Mouse (Mus musculus) neural tube, postnatal 0 days (tissue): ENCODE results near the gene Gm5798. TPM values are rescaled to one million over a fixed set of nuclear protein-coding genes. Genes with fewer than 3 reads are reported as not detected.

Experiments used
- polyA plus RNA-seq: library from polyadenylated mRNA; unstranded; fragments of >200 nt; fragmentation: Nextera tagmentation; extraction: Ambion mirVana; gene quantifications from 2 replicates; pipeline ENCODE4 v1.2.1, GENCODE M21; 2015

Gm5798 gene
- not detected in 2 replicates for polyA plus RNA-seq

GRCm38 (mm10) chr14:41348309-41348708, at the start of gene Gm5798:
Gene Gm5798, plus strand, starts transcription at chr14:41348609.

DNA sequence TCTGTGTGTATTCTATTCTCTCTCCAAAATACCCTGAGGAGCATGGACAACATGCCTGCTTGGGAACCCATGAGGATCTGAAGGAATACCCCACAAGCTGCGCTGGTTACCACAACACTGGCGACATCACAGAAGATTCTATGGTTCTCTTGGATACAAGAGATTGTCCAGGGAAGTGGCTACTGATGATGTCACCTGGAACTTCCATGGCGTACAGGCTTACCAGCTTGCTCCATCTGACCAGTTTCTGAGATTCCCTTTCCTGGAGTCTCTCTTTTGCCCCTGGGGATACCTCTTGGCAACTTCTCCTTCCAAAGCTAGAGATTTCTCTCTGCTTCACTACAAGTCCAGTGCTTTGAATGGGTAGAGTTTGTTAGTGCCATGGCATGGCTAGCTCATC, 37.9 kb downstream of the Gm5798 start, which contains the start of gene Gm7945:
Gm7945 (minus strand) TSS at position 101 of the 400 bp plus-strand sequence.

Other genes with a start within 250 kb of the Gm5798 start
- 0.10 and 0.27 TPM in 2 replicates for gene Mat1a, start 243.6 kb upstream of the Gm5798 start, polyA plus RNA-seq
- not detected in 2 replicates for gene Sftpa1, start 216.8 kb upstream of the Gm5798 start, polyA plus RNA-seq
- not detected in 2 replicates for gene Mbl1, start 197.2 kb upstream of the Gm5798 start, polyA plus RNA-seq
- gene Sftpd, start 163.5 kb upstream of the Gm5798 start, polyA plus RNA-seq: not detected in 2 replicates
- gene Gm2832, start 69.8 kb upstream of the Gm5798 start, polyA plus RNA-seq: 0.64 and 0.65 TPM in 2 replicates
- gene Gm7945, start 37.8 kb downstream of the Gm5798 start, polyA plus RNA-seq: not detected in 2 replicates
- not detected in 2 replicates for gene Gm6482, start 59.7 kb downstream of the Gm5798 start, polyA plus RNA-seq
- not detected in 2 replicates for gene Gm7954, start 104.9 kb downstream of the Gm5798 start, polyA plus RNA-seq
- not detected in 2 replicates for gene Gm3486, start 140.9 kb downstream of the Gm5798 start, polyA plus RNA-seq
- not detected in 2 replicates for gene Gm7970, start 207.0 kb downstream of the Gm5798 start, polyA plus RNA-seq
- gene 1700049E17Rik2, start 224.6 kb downstream of the Gm5798 start, polyA plus RNA-seq: not detected in 2 replicates